Mouse (Mus musculus): ENCODE results near the gene Rbm42.
A peak's percentile ranks its signal among the peaks of the same experiment; 100 is the strongest.

Rbm42 gene

GRCm38 (mm10) chr7:30615049-30615760, 34.9 kb downstream of the Rbm42 start:
- no peak for DNase-seq

GRCm38 (mm10) chr7:30614454-30614853, 35.7 kb downstream of the Rbm42 start:
- no peak for DNase-seq

GRCm38 (mm10) chr7:30613529-30614112, 36.5 kb downstream of the Rbm42 start:
- DNase-seq = peak; percentile 73 to 83

- DNase-seq = no peak
Measured at GRCm38 (mm10) chr7:30612654-30613402, 37.3 kb downstream of the Rbm42 start, which contains the start of gene Upk1a. Upk1a (minus strand) TSS chr7:30612847.

- no peak for DNase-seq
Measured at GRCm38 (mm10) chr7:30610043-30610442, 40.1 kb downstream of the Rbm42 start.

- no peak for DNase-seq
Measured at GRCm38 (mm10) chr7:30608476-30608875, 41.6 kb downstream of the Rbm42 start.

- peak; percentile 73 to 83 for DNase-seq
Measured at GRCm38 (mm10) chr7:30607706-30608309, 42.3 kb downstream of the Rbm42 start.

- no peak for DNase-seq
Measured at GRCm38 (mm10) chr7:30604944-30605343, 45.2 kb downstream of the Rbm42 start.

- DNase-seq = no peak
Measured at GRCm38 (mm10) chr7:30604424-30604823, 45.7 kb downstream of the Rbm42 start.

- no peak for DNase-seq
Measured at GRCm38 (mm10) chr7:30602583-30602982, 47.5 kb downstream of the Rbm42 start.

GRCm38 (mm10) chr7:30600651-30601050, 49.5 kb downstream of the Rbm42 start:
- DNase-seq = peak; percentile 46 to 50

- peak; percentile 98 for DNase-seq
Measured at GRCm38 (mm10) chr7:30599933-30600353, 50.2 kb downstream of the Rbm42 start.

GRCm38 (mm10) chr7:30598786-30599185, 51.3 kb downstream of the Rbm42 start, which contains the start of gene Zbtb32:
Zbtb32 (minus strand) TSS chr7:30598909.
- no peak for DNase-seq

GRCm38 (mm10) chr7:30596811-30597210, 53.3 kb downstream of the Rbm42 start:
- DNase-seq = no peak

GRCm38 (mm10) chr7:30596093-30596492, 54.0 kb downstream of the Rbm42 start:
- no peak for DNase-seq

GRCm38 (mm10) chr7:30594510-30595024, 55.5 kb downstream of the Rbm42 start:
- no peak for DNase-seq

GRCm38 (mm10) chr7:30593579-30594509, 56.3 kb downstream of the Rbm42 start:
- peak in 1 of 2 experiments; percentile 4 for DNase-seq

- DNase-seq = no peak
Measured at GRCm38 (mm10) chr7:30592772-30593423, 57.2 kb downstream of the Rbm42 start.

- DNase-seq = no peak
Measured at GRCm38 (mm10) chr7:30591605-30591951, 58.5 kb downstream of the Rbm42 start.

Data from cerebellum, postnatal 14 days (tissue).